In genomic region chr14:55872551-55872950, GRCm38 (mm10) we compare ENCODE assay signal across 30 mouse cellular contexts. TPM values are rescaled to one million over a fixed set of nuclear protein-coding genes. Genes with fewer than 3 reads are reported as not detected.
DNase-seq lines count a peak whose midpoint lies in the region; ATAC-seq and TF ChIP-seq lines count a peak whose summit lies in the region.
"Had no signal": no experiment of that assay in that cellular context is flagged by ENCODE, and none has a peak within 500 bp of the region (broad histone marks: within the 10 kb centered on the region; RNA-seq: fewer than 3 reads in every experiment).

No protein-coding gene starts in this region.

- no peak for TF ChIP-seq POLR2A in cerebellum, adult 2 months (IDR thresholded peaks at IDR 0.05; ENCODE audit: borderline replicate concordance, insufficient read depth, low read length)
- TF ChIP-seq POLR2A in heart, adult 2 months (IDR thresholded peaks at IDR 0.05; ENCODE audit: insufficient read depth, low read depth, low read length): no peak

- no peak overlapping the region for H3K4me2 ChIP-seq in heart, embryonic 12.5 days
- H3K4me2 ChIP-seq in kidney, embryonic 14.5 days (replicated peaks; ENCODE audit: low read depth, low read length): no peak overlapping the region
- no peak overlapping the region for H3K4me2 ChIP-seq in embryonic facial prominence, embryonic 14.5 days (ENCODE audit: low read depth, low read length)
- H3K4me2 ChIP-seq: embryonic facial prominence, embryonic 13.5 days; forebrain, embryonic 13.5 days; heart, embryonic 11.5 days; liver, embryonic 12.5 days; neural tube, embryonic 13.5 days had no signal

- WGBS in cerebellum, adult 2 months: 90% methylated on average over 17 of the region's 17 CpGs
- 85% methylated on average over 17 of the region's 17 CpGs for WGBS in heart, embryonic 12.5 days
- WGBS in heart, adult 2 months: 88% methylated on average over 17 of the region's 17 CpGs
- 90% methylated on average over 17 of the region's 17 CpGs for WGBS in kidney, embryonic 14.5 days
- WGBS in embryonic facial prominence, embryonic 14.5 days: 86% methylated on average over 17 of the region's 17 CpGs

- no peak for ATAC-seq in heart, embryonic 12.5 days (ENCODE audit: insufficient number of reproducible peaks, low FRiP score)
- ATAC-seq in kidney, embryonic 14.5 days (ENCODE audit: low FRiP score, low TSS enrichment): 0 out of 2 replicates have a peak, but pooled peaks have one; percentile 14
- ATAC-seq in embryonic facial prominence, embryonic 14.5 days (ENCODE audit: low read depth): 0 out of 2 replicates have a peak, but pooled peaks have one; percentile 23
- ATAC-seq: liver, embryonic 12.5 days; liver, postnatal 0 days had no signal

- intact Hi-C loops in heart, adult 2 months (cut with DNase I): no loop called here

- H3K9ac ChIP-seq in heart, embryonic 12.5 days: peak overlapping the region; percentile 2; the same call in 1 of the 2 replicates
- H3K9ac ChIP-seq in heart, adult 2 months (ENCODE audit: low read depth, low read length): no peak overlapping the region
- no peak overlapping the region for H3K9ac ChIP-seq in kidney, embryonic 14.5 days (ENCODE audit: low read depth, low read length)
- no peak overlapping the region for H3K9ac ChIP-seq in embryonic facial prominence, embryonic 14.5 days (ENCODE audit: low read depth, low read length)
- H3K9ac ChIP-seq: liver, embryonic 12.5 days; liver, postnatal 0 days had no signal

- no peaks in the 10 kb centered on the region for H3K27me3 ChIP-seq in cerebellum, adult 2 months (ENCODE audit: control insufficient read depth, insufficient read depth, low read length)
- no peaks in the 10 kb centered on the region for H3K27me3 ChIP-seq in heart, embryonic 12.5 days (replicated peaks)
- no peaks in the 10 kb centered on the region for H3K27me3 ChIP-seq in heart, adult 2 months (ENCODE audit: control insufficient read depth, insufficient read depth, low read length)
- H3K27me3 ChIP-seq in kidney, embryonic 14.5 days (ENCODE audit: control insufficient read depth, insufficient read depth, low read length): no peaks in the 10 kb centered on the region
- no peaks in the 10 kb centered on the region for H3K27me3 ChIP-seq in embryonic facial prominence, embryonic 14.5 days (replicated peaks; ENCODE audit: control insufficient read depth, insufficient read depth, low read length)
- H3K27me3 ChIP-seq: embryonic facial prominence, embryonic 13.5 days; forebrain, embryonic 13.5 days; neural tube, embryonic 13.5 days had no signal

- no peak for TF ChIP-seq EP300 in heart, adult 2 months (IDR thresholded peaks at IDR 0.05; ENCODE audit: insufficient read depth, low read depth, low read length)

- H3K79me2 ChIP-seq in heart, adult 2 months (replicated peaks; ENCODE audit: control insufficient read depth, insufficient read depth, low read length): no peaks in the 10 kb centered on the region

- no peak for TF ChIP-seq CTCF in cerebellum, adult 2 months (IDR thresholded peaks at IDR 0.05; ENCODE audit: borderline replicate concordance, insufficient read depth, low read depth, low read length)
- no peak for TF ChIP-seq CTCF in heart, adult 2 months (IDR thresholded peaks at IDR 0.05)

- no peak overlapping the region for H3K27ac ChIP-seq in cerebellum, adult 2 months (ENCODE audit: insufficient read depth, low read length)
- no peak overlapping the region for H3K27ac ChIP-seq in heart, embryonic 12.5 days (ENCODE audit: poor library complexity, severe bottlenecking)
- no peak overlapping the region for H3K27ac ChIP-seq in heart, adult 2 months
- H3K27ac ChIP-seq in kidney, embryonic 14.5 days (ENCODE audit: low read depth, low read length): no peak overlapping the region
- H3K27ac ChIP-seq in embryonic facial prominence, embryonic 14.5 days (replicated peaks; ENCODE audit: low read depth, low read length): no peak overlapping the region
- H3K27ac ChIP-seq: forebrain, embryonic 13.5 days; kidney, postnatal 0 days; liver, embryonic 12.5 days; neural tube, embryonic 13.5 days had no signal

- DNase-seq in cerebellum, adult 11-12 months: peak; percentile 54
- DNase-seq in cerebellum, adult 2 months: no peak
- no peak for DNase-seq in heart, adult 2 months
- no peak for DNase-seq in kidney, adult 18-20 months
- DNase-seq in embryonic facial prominence, embryonic 14.5 days (ENCODE audit: low spot score): no peak
- no peak for DNase-seq in gastrocnemius, postnatal 25 days
- DNase-seq: adrenal gland, adult 8-10 months; embryo, embryonic 11 days; gastrocnemius, postnatal 10 days; heart, postnatal 10 days; kidney, adult 2 months; left cerebral cortex, postnatal 4 days; liver, postnatal 0 days; lung, postnatal 4 days; right cerebral cortex, postnatal 4 days; thymus, adult 2 months; thymus, postnatal 4 days had no signal

- H3K36me3 ChIP-seq in heart, embryonic 12.5 days: peaks cover 57% of the 10 kb centered on the region
- no peaks in the 10 kb centered on the region for H3K36me3 ChIP-seq in heart, adult 2 months (ENCODE audit: control insufficient read depth, insufficient read depth, low read length)
- H3K36me3 ChIP-seq in kidney, embryonic 14.5 days (ENCODE audit: control insufficient read depth, insufficient read depth, low read length): peaks cover 54% of the 10 kb centered on the region
- peaks cover 56% of the 10 kb centered on the region for H3K36me3 ChIP-seq in embryonic facial prominence, embryonic 14.5 days (ENCODE audit: control insufficient read depth, insufficient read depth, low read length)

- H3K4me3 ChIP-seq in cerebellum, adult 2 months (replicated peaks; ENCODE audit: insufficient read depth, low read depth, low read length): no peak overlapping the region
- no peak overlapping the region for H3K4me3 ChIP-seq in heart, embryonic 12.5 days
- no peak overlapping the region for H3K4me3 ChIP-seq in heart, adult 2 months
- H3K4me3 ChIP-seq in kidney, embryonic 14.5 days (ENCODE audit: low read length): no peak overlapping the region
- H3K4me3 ChIP-seq in embryonic facial prominence, embryonic 14.5 days (ENCODE audit: low read depth, low read length): no peak overlapping the region
- H3K4me3 ChIP-seq: embryonic facial prominence, embryonic 13.5 days; erythroblast, embryonic 14.5 days; forebrain, embryonic 13.5 days; liver, embryonic 12.5 days; megakaryocyte, embryonic 14.5 days; neural tube, embryonic 13.5 days had no signal

- peaks cover 20% of the 10 kb centered on the region for H3K4me1 ChIP-seq in cerebellum, adult 2 months (ENCODE audit: control insufficient read depth, insufficient read depth, low read length)
- H3K4me1 ChIP-seq in heart, embryonic 12.5 days (replicated peaks): peaks cover 29% of the 10 kb centered on the region
- H3K4me1 ChIP-seq in heart, adult 2 months (ENCODE audit: control insufficient read depth, insufficient read depth, low read length): peaks cover 5% of the 10 kb centered on the region; the same call in 1 of the 2 replicates
- 0 out of 2 replicates have a peak, but pooled peaks cover 12% of the 10 kb centered on the region for H3K4me1 ChIP-seq in kidney, embryonic 14.5 days (ENCODE audit: control insufficient read depth, insufficient read depth, low read length)
- H3K4me1 ChIP-seq in embryonic facial prominence, embryonic 14.5 days (ENCODE audit: control insufficient read depth, insufficient read depth, low read length): peaks cover 9% of the 10 kb centered on the region

- no peaks in the 10 kb centered on the region for H3K9me3 ChIP-seq in heart, embryonic 12.5 days (replicated peaks)
- no peaks in the 10 kb centered on the region for H3K9me3 ChIP-seq in kidney, embryonic 14.5 days (ENCODE audit: control insufficient read depth, low read length)
- no peaks in the 10 kb centered on the region for H3K9me3 ChIP-seq in embryonic facial prominence, embryonic 14.5 days (ENCODE audit: control insufficient read depth, low read length)
- H3K9me3 ChIP-seq: embryonic facial prominence, embryonic 13.5 days; forebrain, embryonic 13.5 days; G1E; liver, embryonic 12.5 days; neural tube, embryonic 13.5 days had no signal

RNA-seq across cellular contexts. Expression of gene Cbln3, which starts 11.6 kb away (rescaled TPM):
- polyA plus RNA-seq in cerebellum, adult 2 months (2012; rRNA removed): 534 and 635 TPM in 2 replicates
- 0.32 and 0.57 TPM in 2 replicates for polyA plus RNA-seq in heart, embryonic 12.5 days (2016; fragmentation: Nextera tagmentation; extraction: Ambion mirVana)
- under 1 TPM in 1 of 2 experiments, not detected in 1; 0.18 TPM for total RNA-seq in heart, adult 2 months (2021)
- 0.06 TPM in 2 replicates for polyA plus RNA-seq in heart, adult 2 months (2012; rRNA removed)
- 0.23 and 0.31 TPM in 2 replicates for polyA plus RNA-seq in kidney, embryonic 14.5 days (2014; fragmentation: Nextera tagmentation; extraction: Ambion mirVana)
- polyA plus RNA-seq in embryonic facial prominence, embryonic 14.5 days (2014; fragmentation: Nextera tagmentation; extraction: Ambion mirVana): 0.25 and 0.50 TPM in 2 replicates
- total RNA-seq in gastrocnemius, postnatal 25 days (2021): not detected
- total RNA-seq: granulocyte monocyte progenitor cell, adult 5-6 weeks had no signal
- polyA plus RNA-seq: erythroblast, embryonic 14.5 days had no signal

RNA-seq across cellular contexts. Expression of gene Khnyn, which starts 12.2 kb away (rescaled TPM):
- 47.4 and 52.8 TPM in 2 replicates for polyA plus RNA-seq in cerebellum, adult 2 months (2012; rRNA removed)
- 19.8 TPM in 2 replicates for polyA plus RNA-seq in heart, embryonic 12.5 days (2016; fragmentation: Nextera tagmentation; extraction: Ambion mirVana)
- 10 to 100 TPM in 1 of 2 experiments, 1 to 10 TPM in 1; 8.8 to 11.6 TPM for total RNA-seq in heart, adult 2 months (2021)
- 9.3 and 13.3 TPM in 2 replicates for polyA plus RNA-seq in heart, adult 2 months (2012; rRNA removed)
- 7.0 and 9.7 TPM in 2 replicates for polyA plus RNA-seq in kidney, embryonic 14.5 days (2014; fragmentation: Nextera tagmentation; extraction: Ambion mirVana)
- polyA plus RNA-seq in embryonic facial prominence, embryonic 14.5 days (2014; fragmentation: Nextera tagmentation; extraction: Ambion mirVana): 9.1 and 9.7 TPM in 2 replicates
- 1 to 10 TPM; 7.0 to 9.1 TPM for total RNA-seq in gastrocnemius, postnatal 25 days (2021)

RNA-seq across cellular contexts. Expression of gene Nynrin, which starts 18.7 kb away (rescaled TPM):
- 4.5 and 4.8 TPM in 2 replicates for polyA plus RNA-seq in cerebellum, adult 2 months (2012; rRNA removed)
- 33.3 and 38.2 TPM in 2 replicates for polyA plus RNA-seq in heart, embryonic 12.5 days (2016; fragmentation: Nextera tagmentation; extraction: Ambion mirVana)
- total RNA-seq in heart, adult 2 months (2021): 1 to 10 TPM; 6.2 to 6.8 TPM
- 3.5 and 3.8 TPM in 2 replicates for polyA plus RNA-seq in heart, adult 2 months (2012; rRNA removed)
- 11.0 and 15.6 TPM in 2 replicates for polyA plus RNA-seq in kidney, embryonic 14.5 days (2014; fragmentation: Nextera tagmentation; extraction: Ambion mirVana)
- 15.6 and 19.5 TPM in 2 replicates for polyA plus RNA-seq in embryonic facial prominence, embryonic 14.5 days (2014; fragmentation: Nextera tagmentation; extraction: Ambion mirVana)
- total RNA-seq in gastrocnemius, postnatal 25 days (2021): 1 to 10 TPM; 2.6 to 4.1 TPM

RNA-seq across cellular contexts. Expression of gene Sdr39u1, which starts 27.5 kb away (rescaled TPM):
- 214 and 218 TPM in 2 replicates for polyA plus RNA-seq in cerebellum, adult 2 months (2012; rRNA removed)
- polyA plus RNA-seq in heart, embryonic 12.5 days (2016; fragmentation: Nextera tagmentation; extraction: Ambion mirVana): 38.2 and 40.4 TPM in 2 replicates
- 100 to 1,000 TPM; 112 to 127 TPM for total RNA-seq in heart, adult 2 months (2021)
- polyA plus RNA-seq in heart, adult 2 months (2012; rRNA removed): 142 and 156 TPM in 2 replicates
- 61.3 and 64.7 TPM in 2 replicates for polyA plus RNA-seq in kidney, embryonic 14.5 days (2014; fragmentation: Nextera tagmentation; extraction: Ambion mirVana)
- 56.9 and 71.5 TPM in 2 replicates for polyA plus RNA-seq in embryonic facial prominence, embryonic 14.5 days (2014; fragmentation: Nextera tagmentation; extraction: Ambion mirVana)
- total RNA-seq in gastrocnemius, postnatal 25 days (2021): 10 to 100 TPM; 95.7 to 98.1 TPM
- polyA plus RNA-seq: G1E had no signal

RNA-seq across cellular contexts. Expression of gene Nfatc4, which starts 49.6 kb away (rescaled TPM):
- 1.5 and 1.7 TPM in 2 replicates for polyA plus RNA-seq in cerebellum, adult 2 months (2012; rRNA removed)
- polyA plus RNA-seq in heart, embryonic 12.5 days (2016; fragmentation: Nextera tagmentation; extraction: Ambion mirVana): 17.5 and 18.6 TPM in 2 replicates
- total RNA-seq in heart, adult 2 months (2021): 1 to 10 TPM; 3.6 to 5.1 TPM
- 6.0 and 7.3 TPM in 2 replicates for polyA plus RNA-seq in heart, adult 2 months (2012; rRNA removed)
- 26.3 and 33.8 TPM in 2 replicates for polyA plus RNA-seq in kidney, embryonic 14.5 days (2014; fragmentation: Nextera tagmentation; extraction: Ambion mirVana)
- 56.5 and 74.7 TPM in 2 replicates for polyA plus RNA-seq in embryonic facial prominence, embryonic 14.5 days (2014; fragmentation: Nextera tagmentation; extraction: Ambion mirVana)
- 1 to 10 TPM; 3.2 to 5.9 TPM for total RNA-seq in gastrocnemius, postnatal 25 days (2021)
- total RNA-seq: CH12.LX; granulocyte monocyte progenitor cell, adult 5-6 weeks had no signal
- polyA plus RNA-seq: erythroblast, embryonic 14.5 days; G1E had no signal

Comparison
In these comparisons a context has a peak if more than half of its experiments do, and no peak if none do; other contexts are left out.
1. RNA of gene Cbln3, which starts 11.6 kb away (polyA plus RNA-seq): 534 to 635 TPM in cerebellum, adult 2 months; 0.32 to 0.57 TPM in heart, embryonic 12.5 days, 0.25 to 0.50 TPM in embryonic facial prominence, embryonic 14.5 days, 0.23 to 0.31 TPM in kidney, embryonic 14.5 days and 0.06 TPM in heart, adult 2 months; every median in the first group is over 100 times any median in the second.